Mouse (Mus musculus): ENCODE results near the gene Lysmd4.

DNA sequence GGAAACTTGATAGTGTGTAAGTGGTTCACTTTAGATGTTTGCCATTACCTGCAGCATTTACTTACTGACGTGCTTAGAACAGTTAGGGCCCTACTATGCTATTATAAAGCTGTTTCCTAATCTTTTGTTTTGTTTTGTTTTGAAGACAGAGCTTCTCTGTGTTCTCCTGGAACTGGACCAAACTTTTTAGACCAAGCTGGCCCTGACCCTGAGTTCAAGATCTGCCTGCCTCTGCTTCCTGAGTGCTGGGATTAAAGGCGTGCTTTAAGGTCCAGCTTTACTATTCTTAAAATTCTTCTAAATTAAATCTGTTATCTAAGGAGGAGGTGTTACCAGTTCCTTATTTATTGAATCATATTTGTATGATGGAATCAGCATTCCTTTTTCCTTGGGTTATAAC, 23.7 kb downstream of the Lysmd4 start:
- no peak for TF ChIP-seq CTCF (IDR thresholded peaks at IDR 0.05)
- no peak for TF ChIP-seq EP300 (IDR thresholded peaks at IDR 0.05; ENCODE audit: insufficient read depth, low read depth, low read length)
- no peak for TF ChIP-seq POLR2A (IDR thresholded peaks at IDR 0.05; ENCODE audit: insufficient read depth, low read depth, low read length)

Measured in heart, adult 2 months (tissue).